Mouse (Mus musculus) kidney, adult 8-10 months (tissue): ENCODE measurements at regions not wholly inside any gene's neighbourhood (a gene's known extent, or its start where the extent isn't known, plus 50 kb on each side); places are given as distances from the start of the nearest gene placed in this dataset.
"Not testable (repeated sequence)": the region's sequence is repeated elsewhere in the genome, so short reads cannot be mapped to it uniquely, and the experiment has no call there.

Source experiments
- DNase-seq, 2 experiments: peaks; one replicate each; pipeline ENCODE4 v3.0.0; 2022

- peak in 1 of 2 experiments; percentile 20 for DNase-seq
These were observed 146.1 kb upstream of the Sfswap start for GRCm38 (mm10) chr5:129354877-129355276.

- DNase-seq, result no peak
These were observed 139.5 kb upstream of the Sfswap start for GRCm38 (mm10) chr5:129361527-129361926.

GRCm38 (mm10) chr5:129363189-129363588, 137.8 kb upstream of the Sfswap start:
- no peak for DNase-seq

GRCm38 (mm10) chr5:129365026-129365425, 136.0 kb upstream of the Sfswap start:
- no peak for DNase-seq

- no peak for DNase-seq
These were observed 133.8 kb upstream of the Sfswap start for GRCm38 (mm10) chr5:129367266-129367665.

GRCm38 (mm10) chr5:129380861-129381260, 120.2 kb upstream of the Sfswap start:
- no peak for DNase-seq

- DNase-seq, result no peak
These were observed 116.0 kb upstream of the Sfswap start for GRCm38 (mm10) chr5:129384976-129385375.

- DNase-seq, result not testable (repeated sequence)
These were observed 114.9 kb upstream of the Sfswap start for GRCm38 (mm10) chr5:129385965-129386643.

- DNase-seq, result not testable (repeated sequence)
These were observed 114.3 kb upstream of the Sfswap start for GRCm38 (mm10) chr5:129386671-129387070.

GRCm38 (mm10) chr5:129387301-129387700, 113.7 kb upstream of the Sfswap start:
- no peak for DNase-seq

- no peak for DNase-seq
These were observed 110.1 kb upstream of the Sfswap start for GRCm38 (mm10) chr5:129390921-129391371.

GRCm38 (mm10) chr5:129393150-129393549, 107.9 kb upstream of the Sfswap start:
- DNase-seq, result no peak

GRCm38 (mm10) chr5:129393606-129394255, 107.3 kb upstream of the Sfswap start:
- DNase-seq, result no peak

- DNase-seq, result no peak
These were observed 106.6 kb upstream of the Sfswap start for GRCm38 (mm10) chr5:129394416-129394815.

GRCm38 (mm10) chr5:129397311-129397710, 103.7 kb upstream of the Sfswap start:
- no peak for DNase-seq

GRCm38 (mm10) chr5:129406259-129406658, 94.8 kb upstream of the Sfswap start:
- DNase-seq, result no peak

- peak; percentile 53 to 54 for DNase-seq
These were observed 91.5 kb upstream of the Sfswap start for GRCm38 (mm10) chr5:129409440-129410004.

GRCm38 (mm10) chr5:129412161-129412560, 88.9 kb upstream of the Sfswap start:
- no peak for DNase-seq

GRCm38 (mm10) chr5:129414960-129415706, 85.9 kb upstream of the Sfswap start:
- DNase-seq, result peak in 1 of 2 experiments; percentile 13

GRCm38 (mm10) chr5:129416425-129416824, 84.6 kb upstream of the Sfswap start:
- peak in 1 of 2 experiments; percentile 7 for DNase-seq

GRCm38 (mm10) chr5:129417516-129417915, 83.5 kb upstream of the Sfswap start:
- no peak for DNase-seq

- no peak for DNase-seq
These were observed 80.0 kb upstream of the Sfswap start for GRCm38 (mm10) chr5:129420981-129421380.

- DNase-seq, result no peak
These were observed 71.1 kb upstream of the Sfswap start for GRCm38 (mm10) chr5:129429897-129430296.
